Mouse (Mus musculus): ENCODE data around the gene Ddx17. TPM values are rescaled to one million over a fixed set of nuclear protein-coding genes. Genes with fewer than 3 reads are reported as not detected.

Ddx17 gene
- total RNA-seq (2014; fragmentation: Nextera tagmentation) (238 and 294 TPM in 2 replicates), total RNA-seq (2017) (191 and 220 TPM in 2 replicates), polyA plus RNA-seq (2012) (54.2 and 61.0 TPM in 2 replicates)

DNA sequence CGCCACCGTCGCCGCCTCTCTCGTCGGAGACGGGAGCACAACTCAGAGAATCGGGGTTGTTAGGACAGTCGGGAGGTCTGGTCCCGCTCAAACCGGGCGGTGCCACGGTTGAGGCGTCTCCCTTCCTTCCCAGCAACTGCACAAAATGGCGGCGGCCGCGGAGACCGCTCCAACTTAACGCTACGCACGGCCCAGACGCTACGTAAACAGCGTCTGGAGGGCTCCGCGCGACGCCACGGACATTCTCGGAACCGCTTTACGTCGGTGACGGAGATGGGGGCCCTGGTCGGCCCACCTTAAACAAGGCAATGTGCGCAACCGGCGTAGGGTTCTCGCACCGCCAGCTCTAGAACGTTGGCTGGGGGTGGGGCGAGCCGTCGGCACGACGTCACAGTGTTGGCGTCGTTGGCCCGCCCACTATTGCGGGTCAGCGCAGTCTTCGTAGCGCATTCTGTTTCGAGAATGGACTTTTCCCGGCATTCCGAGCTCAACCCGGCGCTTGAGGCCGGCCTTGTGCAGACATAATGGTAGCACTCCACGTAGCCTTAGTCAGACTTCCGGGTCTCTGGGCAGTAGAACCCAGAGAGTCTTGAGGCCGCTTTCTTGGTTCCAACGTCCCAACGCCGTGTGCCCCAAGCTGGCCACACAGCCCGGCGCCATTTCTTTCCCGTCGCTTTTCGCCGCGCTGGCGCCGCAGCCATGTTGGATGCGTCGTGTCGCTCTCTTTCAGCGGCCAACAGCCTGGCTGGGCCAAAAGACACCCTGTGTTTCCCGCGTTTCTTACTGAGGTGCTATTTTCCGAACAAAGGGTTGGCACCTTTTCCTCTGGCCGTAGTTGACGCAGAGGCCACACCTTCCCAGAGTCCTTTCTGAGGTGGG is at the start of gene Ddx17:
TSS of gene Ddx17 (minus strand) at position 332 of the 879 bp plus-strand sequence.
- Histone ChIP-seq H3K4me3 (ENCODE audit: low read depth, low read length) (peak within 1 kb of the TSS; percentile 94), H3K9me3 (replicated peaks) (peaks cover 7% of the 10 kb centered on the region), H3K4me1 (ENCODE audit: insufficient read depth, low read depth, low read length) (peaks cover 28% of the 10 kb centered on the region), H3K27me3 (ENCODE audit: insufficient read depth, low read length) (peaks cover 15% of the 10 kb centered on the region), H3K36me3 (replicated peaks) (peaks cover 27% of the 10 kb centered on the region)
- TF ChIP-seq GATA2 (IDR thresholded peaks at IDR 0.05; ENCODE audit: borderline replicate concordance, low read depth, low read length), result no peak
- no peak for TF ChIP-seq CTCF (IDR thresholded peaks at IDR 0.05; ENCODE audit: low read depth, low read length)
- TF ChIP-seq TAL1 (conservative IDR thresholded peaks at IDR 0.05; ENCODE audit: low read depth, low read length), result no peak
- no peak for TF ChIP-seq GATA1 (IDR thresholded peaks at IDR 0.05; ENCODE audit: borderline replicate concordance, low read length)
- TF ChIP-seq POLR2AphosphoS5 (IDR thresholded peaks at IDR 0.05; ENCODE audit: insufficient replicate concordance, low read depth, low read length), result no peak
- peak; percentile 83 for ATAC-seq (ENCODE audit: extremely low read depth, insufficient number of reproducible peaks, low FRiP score, poor library complexity, severe bottlenecking)
- peak; percentile 90 for DNase-seq (ENCODE audit: low spot score)

DNA sequence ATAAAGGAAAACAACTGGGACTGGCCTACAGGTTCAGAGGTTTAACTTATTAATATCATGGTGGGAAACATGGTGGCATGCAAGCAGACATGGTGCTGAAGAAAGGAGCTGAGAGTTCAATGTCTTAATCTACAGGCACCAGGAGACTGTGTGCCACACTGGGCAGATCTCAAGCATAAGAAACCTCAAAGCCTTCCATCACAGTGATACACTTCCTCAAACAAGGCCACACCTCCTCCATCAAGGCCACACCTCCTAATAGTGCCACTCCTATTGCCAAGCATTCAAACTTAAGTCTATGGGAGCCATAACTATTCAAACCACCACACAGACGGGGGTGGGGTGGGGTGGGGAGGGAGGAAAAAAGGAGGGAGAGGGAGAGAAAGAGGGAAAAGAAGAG is 35.0 kb upstream of the Ddx17 start:
- TF ChIP-seq CTCF (IDR thresholded peaks at IDR 0.05; ENCODE audit: low read depth, low read length) (no peak), GATA2 (IDR thresholded peaks at IDR 0.05; ENCODE audit: borderline replicate concordance, low read depth, low read length) (no peak), POLR2AphosphoS5 (IDR thresholded peaks at IDR 0.05; ENCODE audit: insufficient replicate concordance, low read depth, low read length) (no peak), TAL1 (conservative IDR thresholded peaks at IDR 0.05; ENCODE audit: low read depth, low read length) (no peak), GATA1 (IDR thresholded peaks at IDR 0.05; ENCODE audit: borderline replicate concordance, low read length) (no peak)
- ATAC-seq (ENCODE audit: extremely low read depth, insufficient number of reproducible peaks, low FRiP score, poor library complexity, severe bottlenecking), result no peak

DNA sequence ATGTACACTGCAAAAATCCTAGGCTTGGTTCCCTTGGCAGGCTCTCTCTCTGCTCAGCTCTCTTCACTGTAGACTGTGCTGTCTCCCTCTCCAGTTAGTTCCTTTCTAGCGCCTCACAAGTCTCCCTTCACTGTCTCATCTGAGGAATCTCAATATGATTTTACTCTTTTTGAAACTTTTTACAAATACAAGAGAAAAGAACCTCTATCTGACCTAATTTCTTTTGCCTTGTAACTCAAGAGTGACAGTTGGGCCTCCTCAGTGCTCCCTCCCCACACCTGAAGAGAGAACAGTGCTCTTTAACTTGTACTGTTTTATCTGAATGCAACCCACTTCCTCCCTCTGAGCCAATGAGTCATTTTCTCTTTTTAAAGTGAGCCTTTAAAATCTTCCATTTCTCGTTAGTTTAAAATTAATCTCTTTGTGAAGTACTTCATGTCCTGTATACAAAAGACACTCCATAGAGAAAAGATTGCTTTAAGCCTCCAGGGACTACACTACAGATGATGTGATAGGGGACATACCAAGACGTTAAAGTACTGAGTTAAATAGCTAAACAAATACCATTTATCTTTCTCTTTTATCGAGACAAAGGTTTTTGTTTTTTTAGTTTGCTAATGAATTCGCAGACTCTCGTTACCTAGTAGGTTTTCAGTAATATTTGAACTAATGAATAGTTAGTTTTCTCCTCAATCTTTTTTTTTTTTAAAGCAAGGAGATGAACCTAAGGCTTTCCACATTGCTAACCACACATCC is 31.3 kb upstream of the Ddx17 start:
- TF ChIP-seq POLR2AphosphoS5 (IDR thresholded peaks at IDR 0.05; ENCODE audit: insufficient replicate concordance, low read depth, low read length) (no peak), GATA1 (IDR thresholded peaks at IDR 0.05; ENCODE audit: borderline replicate concordance, low read length) (no peak), GATA2 (IDR thresholded peaks at IDR 0.05; ENCODE audit: borderline replicate concordance, low read depth, low read length) (no peak), CTCF (IDR thresholded peaks at IDR 0.05; ENCODE audit: low read depth, low read length) (no peak)
- no peaks in the 10 kb centered on the region for H3K9me3 ChIP-seq (replicated peaks)
- DNase-seq (ENCODE audit: low spot score), result no peak
- no peaks in the 10 kb centered on the region for H3K4me1 ChIP-seq (ENCODE audit: insufficient read depth, low read depth, low read length)
- peaks cover 3% of the 10 kb centered on the region; the same call in 1 of the 2 replicates for H3K27me3 ChIP-seq (ENCODE audit: insufficient read depth, low read length)
- no peak for ATAC-seq (ENCODE audit: extremely low read depth, insufficient number of reproducible peaks, low FRiP score, poor library complexity, severe bottlenecking)
- no peaks in the 10 kb centered on the region for H3K36me3 ChIP-seq (replicated peaks)
- H3K4me3 ChIP-seq (ENCODE audit: low read depth, low read length), result no peak overlapping the region

More for the DNA sequence above, 35.0 kb upstream of the Ddx17 start:
- Histone ChIP-seq H3K27me3 (ENCODE audit: insufficient read depth, low read length) (peaks cover 3% of the 10 kb centered on the region; the same call in 1 of the 2 replicates), H3K4me3 (ENCODE audit: low read depth, low read length) (no peak overlapping the region), H3K9me3 (replicated peaks) (no peaks in the 10 kb centered on the region), H3K36me3 (replicated peaks) (no peaks in the 10 kb centered on the region), H3K4me1 (ENCODE audit: insufficient read depth, low read depth, low read length) (no peaks in the 10 kb centered on the region)
- no peak for DNase-seq (ENCODE audit: low spot score)

DNA sequence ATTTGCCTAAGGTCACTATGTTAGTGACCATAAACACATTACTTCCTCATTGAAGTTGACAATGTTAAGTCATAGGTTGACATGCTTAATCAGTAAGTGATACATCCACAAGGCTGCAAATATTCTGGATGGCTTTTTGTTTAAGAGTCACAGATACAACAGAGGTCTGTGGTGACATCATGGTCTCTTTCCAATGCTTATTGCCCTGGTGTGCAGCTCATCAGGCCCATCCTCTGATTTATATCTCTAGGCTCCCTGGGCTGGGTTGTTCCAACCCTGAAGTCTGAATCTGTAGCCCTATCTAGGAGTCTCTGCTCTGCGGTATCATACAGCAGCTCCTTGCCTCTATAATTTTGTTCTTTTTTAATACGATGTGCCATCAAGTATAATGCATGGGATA is 30.4 kb upstream of the Ddx17 start:
- no peaks in the 10 kb centered on the region for H3K4me1 ChIP-seq (ENCODE audit: insufficient read depth, low read depth, low read length)
- ATAC-seq (ENCODE audit: extremely low read depth, insufficient number of reproducible peaks, low FRiP score, poor library complexity, severe bottlenecking) (no peak), DNase-seq (ENCODE audit: low spot score) (no peak)
- no peaks in the 10 kb centered on the region for H3K36me3 ChIP-seq (replicated peaks)
- H3K27me3 ChIP-seq (ENCODE audit: insufficient read depth, low read length), result peaks cover 3% of the 10 kb centered on the region
- no peak for TF ChIP-seq TAL1 (conservative IDR thresholded peaks at IDR 0.05; ENCODE audit: low read depth, low read length)
- no peak for TF ChIP-seq POLR2AphosphoS5 (IDR thresholded peaks at IDR 0.05; ENCODE audit: insufficient replicate concordance, low read depth, low read length)
- TF ChIP-seq CTCF (IDR thresholded peaks at IDR 0.05; ENCODE audit: low read depth, low read length), result no peak
- no peak for TF ChIP-seq GATA2 (IDR thresholded peaks at IDR 0.05; ENCODE audit: borderline replicate concordance, low read depth, low read length)
- no peak for TF ChIP-seq GATA1 (IDR thresholded peaks at IDR 0.05; ENCODE audit: borderline replicate concordance, low read length)
- no peak overlapping the region for H3K4me3 ChIP-seq (ENCODE audit: low read depth, low read length)
- no peaks in the 10 kb centered on the region for H3K9me3 ChIP-seq (replicated peaks)

DNA sequence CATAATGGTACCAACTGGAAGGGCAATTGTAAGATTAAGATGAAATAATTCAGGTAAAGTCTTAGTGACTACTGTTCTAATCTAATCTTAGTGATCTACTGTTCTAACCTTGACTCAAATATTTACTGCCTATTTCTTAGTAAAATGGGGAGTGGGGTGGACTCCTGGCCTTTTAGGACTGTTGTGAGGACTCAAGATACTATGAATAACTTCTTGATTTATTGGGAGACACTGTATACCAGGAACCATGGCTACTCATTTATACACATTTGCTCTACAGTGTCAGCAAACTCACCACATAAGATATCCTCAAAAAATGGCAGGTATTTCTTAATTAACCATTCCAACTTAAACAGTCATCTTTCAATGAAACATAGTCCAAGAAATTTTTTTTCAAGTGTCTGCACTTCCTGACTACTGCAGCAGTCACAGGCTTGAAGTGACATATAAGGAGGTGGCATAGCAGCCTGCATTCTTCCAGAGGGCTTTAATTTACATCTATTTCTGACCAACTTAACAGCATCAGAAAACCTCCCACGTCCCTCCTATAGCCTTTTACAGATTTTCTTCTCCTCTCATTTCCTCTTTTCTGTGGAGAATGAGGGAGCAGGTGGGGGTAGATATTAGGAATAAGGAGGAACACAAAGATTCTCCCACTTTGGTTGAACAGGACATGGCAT is 29.1 kb upstream of the Ddx17 start:
- DNase-seq (ENCODE audit: low spot score) (no peak), ATAC-seq (ENCODE audit: extremely low read depth, insufficient number of reproducible peaks, low FRiP score, poor library complexity, severe bottlenecking) (no peak)
- peaks cover 3% of the 10 kb centered on the region for H3K27me3 ChIP-seq (ENCODE audit: insufficient read depth, low read length)
- H3K4me1 ChIP-seq (ENCODE audit: insufficient read depth, low read depth, low read length), result no peaks in the 10 kb centered on the region
- H3K9me3 ChIP-seq (replicated peaks), result no peaks in the 10 kb centered on the region
- no peak overlapping the region for H3K4me3 ChIP-seq (ENCODE audit: low read depth, low read length)
- TF ChIP-seq TAL1 (conservative IDR thresholded peaks at IDR 0.05; ENCODE audit: low read depth, low read length) (no peak), GATA1 (IDR thresholded peaks at IDR 0.05; ENCODE audit: borderline replicate concordance, low read length) (no peak), POLR2AphosphoS5 (IDR thresholded peaks at IDR 0.05; ENCODE audit: insufficient replicate concordance, low read depth, low read length) (no peak), CTCF (IDR thresholded peaks at IDR 0.05; ENCODE audit: low read depth, low read length) (no peak), GATA2 (IDR thresholded peaks at IDR 0.05; ENCODE audit: borderline replicate concordance, low read depth, low read length) (no peak)
- H3K36me3 ChIP-seq (replicated peaks), result no peaks in the 10 kb centered on the region

All from G1E (cell line).